Mouse (Mus musculus): ENCODE results near the gene Pigf.
"Not testable (repeated sequence)": the region's sequence is repeated elsewhere in the genome, so short reads cannot be mapped to it uniquely, and the experiment has no call there.

Pigf gene

DNA sequence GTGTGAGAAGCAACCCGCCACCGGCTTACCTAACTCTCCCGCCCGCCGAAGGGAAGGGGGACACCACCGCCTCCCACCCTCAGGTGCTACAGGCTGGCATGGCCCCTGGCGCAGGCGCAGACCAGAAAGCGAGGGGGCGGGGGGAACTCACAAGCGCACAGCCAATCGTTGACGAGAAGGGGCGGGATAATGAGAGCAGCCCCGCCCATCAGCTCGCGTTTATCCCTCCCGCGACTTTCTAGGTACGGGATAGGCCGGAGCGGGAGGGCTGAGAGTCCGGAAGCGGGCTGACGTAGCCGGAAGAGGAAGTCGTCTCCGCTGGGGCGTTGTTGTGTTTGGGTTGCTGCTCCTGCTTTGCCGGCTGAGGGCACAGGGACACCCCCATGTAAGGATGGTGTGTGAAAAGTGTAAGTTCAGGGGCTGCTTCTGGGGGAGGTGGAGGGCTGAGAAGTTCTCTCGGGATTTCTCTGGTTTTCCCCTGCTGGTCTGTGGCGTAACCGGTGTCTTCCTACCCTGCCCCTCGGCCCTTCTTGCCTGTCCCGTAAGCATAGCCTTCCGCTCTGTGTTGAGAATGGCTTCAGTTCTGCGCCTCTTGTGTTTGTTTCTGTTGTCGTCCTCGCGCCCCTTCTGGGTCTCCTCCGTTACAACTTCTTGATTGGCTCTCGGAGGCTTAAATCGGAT is at the start of gene Pigf, which contains the start of gene Cript:
Gene Pigf, minus strand, starts transcription at position 138 of the 681 bp plus-strand sequence.
Gene Cript, plus strand, starts transcription at position 282 of the 681 bp plus-strand sequence.
- DNase-seq (ENCODE audit: low spot score in 2 of 2), result peak; percentile 95 to 98

DNA sequence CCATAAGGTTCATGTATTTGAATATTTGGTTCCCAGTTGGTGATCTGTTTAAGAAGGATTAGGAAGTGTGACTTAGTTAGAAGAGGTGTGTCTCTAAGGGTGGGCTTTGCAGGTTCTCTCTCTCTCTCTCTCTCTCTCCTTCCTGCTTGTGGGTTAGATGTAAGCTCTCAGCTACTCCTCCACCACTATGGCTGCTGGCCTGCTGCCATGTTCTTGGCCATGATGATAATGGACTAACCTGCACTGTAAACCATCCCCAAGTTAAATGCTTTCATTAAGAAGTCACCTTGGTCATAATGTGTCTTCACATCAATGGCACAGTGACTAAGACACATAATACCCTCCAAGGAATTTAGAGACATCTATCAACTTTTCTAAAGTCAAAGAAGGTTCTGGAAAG is 48.3 kb upstream of the Pigf start:
- DNase-seq (ENCODE audit: low spot score in 2 of 2), result no peak

DNA sequence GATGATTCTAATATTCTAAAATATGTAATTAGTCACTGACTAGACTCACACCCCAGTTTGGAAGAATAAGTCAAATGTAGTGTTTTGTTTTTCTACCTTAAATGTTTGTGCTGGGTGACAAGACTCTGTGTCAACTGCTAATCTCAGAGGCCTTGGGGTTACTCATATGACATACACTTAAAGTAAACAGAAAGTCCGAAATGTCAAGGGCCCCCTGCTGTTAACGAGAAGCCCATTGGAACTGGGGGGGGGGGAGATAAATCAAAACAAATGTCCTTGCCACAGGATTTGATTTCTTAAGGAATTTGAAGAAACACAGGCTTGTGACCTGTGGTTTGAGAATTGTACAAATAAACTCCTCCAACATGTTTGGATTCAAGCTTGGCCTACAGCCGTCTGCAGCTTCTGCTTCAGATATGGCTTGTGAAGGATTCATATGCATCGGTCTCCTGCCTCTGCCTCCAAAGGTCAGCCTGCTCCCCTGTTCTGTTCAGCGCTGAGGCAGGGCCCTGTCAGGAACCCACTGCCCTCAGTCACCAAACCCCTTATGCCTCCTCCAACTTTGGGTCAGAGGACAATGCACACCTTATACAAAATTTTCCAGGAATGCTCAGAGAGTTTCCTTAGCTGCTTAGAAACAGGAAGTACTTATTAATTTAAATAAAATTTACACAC is 47.7 kb upstream of the Pigf start:
- no peak for DNase-seq (ENCODE audit: low spot score in 2 of 2)

DNA sequence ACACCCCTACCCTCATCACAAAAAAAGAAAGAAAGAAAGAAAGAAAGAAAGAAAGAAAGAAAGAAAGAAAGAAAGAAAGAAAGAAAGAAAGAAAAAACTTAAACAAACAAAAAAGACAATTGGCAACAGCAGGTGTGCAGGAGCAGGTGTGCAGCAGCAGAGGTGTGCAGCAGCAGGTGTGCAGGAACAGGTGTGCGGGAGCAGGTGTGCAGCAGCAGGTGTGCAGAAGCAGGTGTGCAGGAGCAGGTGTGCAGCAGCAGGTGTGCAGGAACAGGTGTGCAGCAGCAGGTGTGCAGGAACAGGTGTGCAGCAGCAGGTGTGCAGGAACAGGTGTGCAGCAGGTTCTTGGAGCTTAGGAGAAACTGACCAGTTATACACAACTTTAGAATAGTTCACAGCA is 47.0 kb upstream of the Pigf start:
- DNase-seq (ENCODE audit: low spot score in 2 of 2), result not testable (repeated sequence)

DNA sequence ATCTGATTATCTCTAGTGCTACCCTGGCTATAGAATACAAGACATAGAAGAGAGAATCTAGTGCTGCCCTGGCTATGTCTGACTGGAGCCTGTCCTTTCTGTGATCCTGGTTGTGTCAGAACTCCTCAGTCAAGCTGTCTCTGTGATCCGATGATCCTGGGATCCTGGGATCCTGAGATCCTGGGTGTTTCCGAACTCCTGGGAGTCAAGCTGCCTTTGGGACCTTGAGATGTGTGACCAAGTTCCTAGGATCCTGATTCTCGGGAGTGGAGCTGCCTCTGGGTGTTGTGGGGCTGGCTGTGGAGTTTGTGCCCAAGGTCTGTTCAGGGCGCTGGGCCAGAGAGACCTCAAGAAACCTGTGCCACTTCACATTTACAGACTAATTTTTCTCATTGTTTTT is 43.8 kb upstream of the Pigf start:
- DNase-seq (ENCODE audit: low spot score in 2 of 2), result no peak

DNA sequence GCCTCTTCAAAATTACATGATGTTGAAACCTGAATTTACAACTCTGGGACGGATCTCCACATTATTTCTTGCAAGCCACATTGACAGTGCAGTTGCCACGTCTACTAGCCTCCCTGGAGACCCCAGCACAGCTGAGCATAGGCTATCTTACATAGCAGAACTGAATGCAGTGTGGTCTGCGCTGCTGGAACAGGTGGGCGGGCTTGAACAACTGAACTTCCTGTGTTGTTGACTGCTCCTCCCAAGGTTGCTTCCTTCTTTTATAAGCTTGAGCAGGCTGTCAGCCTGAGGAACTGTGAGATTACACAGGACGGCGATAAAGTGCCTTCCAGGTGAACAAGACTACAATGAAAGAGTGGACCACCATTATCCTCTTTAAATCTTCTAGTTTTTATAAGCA is 38.8 kb upstream of the Pigf start:
- no peak for DNase-seq (ENCODE audit: low spot score in 2 of 2)

DNA sequence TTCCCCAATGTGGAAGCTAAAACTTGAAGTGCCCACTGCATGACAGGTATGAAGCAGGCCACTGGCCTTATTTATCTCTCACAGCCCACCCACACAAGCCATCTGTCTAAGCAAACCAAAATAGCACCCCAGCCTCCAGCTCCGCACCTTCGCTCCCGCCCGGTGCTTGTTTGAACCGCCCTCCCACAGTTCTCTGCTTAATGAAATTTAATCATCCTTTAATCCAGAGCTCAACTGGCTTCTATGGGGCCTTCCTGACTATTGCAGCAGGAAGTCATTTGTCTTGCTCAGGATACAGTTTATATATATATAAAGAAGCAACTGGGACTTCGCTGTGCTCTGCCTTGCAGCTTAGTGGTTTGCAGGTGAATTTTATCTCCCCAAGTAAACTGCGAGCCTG is 38.3 kb upstream of the Pigf start:
- DNase-seq (ENCODE audit: low spot score in 2 of 2), result no peak

DNA sequence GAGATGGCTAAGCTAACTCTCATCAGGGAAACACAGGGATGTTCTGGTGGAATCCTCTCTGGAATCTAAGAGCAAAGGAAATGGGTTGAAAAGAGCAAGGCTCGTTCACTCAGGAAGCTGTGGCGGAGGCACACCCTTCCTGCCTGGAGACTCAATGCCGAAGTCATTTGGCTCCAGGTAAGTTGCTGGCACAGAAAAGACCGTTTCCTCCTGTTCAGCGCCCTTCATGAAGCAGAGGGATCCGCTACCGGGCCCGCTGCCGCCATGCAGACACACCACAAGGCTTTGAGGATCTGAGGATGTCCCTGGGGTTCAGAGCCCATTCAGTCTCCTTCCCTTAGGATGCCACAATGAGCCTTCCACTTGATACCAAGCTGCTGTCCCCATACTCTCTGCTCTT is 37.4 kb upstream of the Pigf start:
- DNase-seq (ENCODE audit: low spot score in 2 of 2), result no peak

DNA sequence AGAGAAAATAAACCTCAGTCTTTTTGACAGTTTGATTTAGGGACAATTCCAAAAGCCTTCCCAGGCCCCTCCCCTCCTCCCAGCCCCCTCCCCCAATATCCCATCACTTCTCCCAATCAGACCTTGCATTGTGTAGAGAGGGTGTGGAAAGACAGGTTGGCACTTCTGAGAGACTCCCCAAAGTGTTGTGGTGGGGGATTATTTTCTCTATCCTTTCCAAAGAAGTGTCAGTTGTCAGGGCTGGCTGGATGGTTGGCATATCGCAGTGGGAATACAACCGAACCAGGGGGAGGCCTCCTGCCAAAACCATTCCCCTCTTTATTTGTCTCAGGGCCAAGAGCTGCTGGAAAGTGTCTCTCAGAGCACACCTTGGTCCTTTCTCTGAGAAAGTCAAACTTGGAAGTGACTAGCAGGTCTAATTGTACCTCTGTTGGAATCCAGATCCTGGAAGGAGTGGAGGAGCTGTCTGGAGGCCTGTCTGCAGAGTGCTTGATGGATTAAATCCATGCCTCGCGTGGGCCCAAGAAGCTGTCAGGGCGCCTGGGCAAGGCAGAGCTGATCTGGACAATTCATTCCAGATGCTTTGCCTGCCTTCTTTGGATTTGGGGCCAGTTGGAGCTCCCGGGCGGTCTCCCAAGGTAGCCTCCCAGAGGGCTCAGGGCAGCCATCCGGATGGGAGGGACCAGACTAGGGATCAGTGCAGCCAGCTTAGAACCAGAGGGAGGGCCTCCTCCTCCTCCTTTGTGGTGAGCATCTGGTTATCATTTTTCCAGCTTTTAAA is 32.5 kb upstream of the Pigf start:
- DNase-seq (ENCODE audit: low spot score in 2 of 2), result no peak

DNA sequence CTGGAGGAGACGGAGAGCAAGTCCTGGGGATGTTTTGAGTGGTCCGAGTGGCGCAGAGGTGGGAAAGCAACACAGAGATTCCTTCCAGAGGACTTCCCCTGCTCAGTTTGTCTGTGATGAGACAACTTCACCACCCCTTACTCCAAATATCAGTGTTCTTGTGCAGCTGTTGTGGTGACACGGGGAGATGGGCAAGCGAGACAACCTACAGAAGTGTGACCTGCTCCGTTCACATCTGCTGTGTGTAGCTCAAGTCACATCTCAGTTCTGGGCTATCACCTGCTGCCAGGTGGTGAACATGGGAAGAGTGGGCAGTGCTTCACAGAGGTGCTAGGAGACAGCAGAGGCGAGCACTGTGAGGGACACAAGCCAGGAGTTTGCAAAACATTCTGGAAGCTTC is 31.6 kb upstream of the Pigf start:
- no peak for DNase-seq (ENCODE audit: low spot score in 2 of 2)

DNA sequence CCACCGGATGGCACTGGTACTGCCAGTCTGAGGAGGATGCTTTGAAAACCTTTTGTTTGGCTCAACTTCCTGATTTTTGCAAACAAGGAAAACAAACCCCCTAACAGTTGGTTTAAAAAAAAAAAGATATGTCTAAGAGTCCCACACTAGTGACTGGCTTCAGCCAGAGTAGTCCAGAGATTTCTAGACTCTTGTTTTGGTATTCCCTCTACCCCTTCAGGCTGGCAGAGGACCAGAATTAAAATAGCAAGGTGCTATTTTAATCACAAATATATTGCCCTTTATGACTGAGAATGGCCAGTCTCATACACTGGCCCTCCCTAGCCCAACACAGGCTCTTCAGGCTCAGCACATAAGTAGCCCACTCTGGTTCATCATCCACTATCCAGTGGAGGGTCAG is 30.5 kb upstream of the Pigf start:
- DNase-seq (ENCODE audit: low spot score in 2 of 2), result no peak

DNA sequence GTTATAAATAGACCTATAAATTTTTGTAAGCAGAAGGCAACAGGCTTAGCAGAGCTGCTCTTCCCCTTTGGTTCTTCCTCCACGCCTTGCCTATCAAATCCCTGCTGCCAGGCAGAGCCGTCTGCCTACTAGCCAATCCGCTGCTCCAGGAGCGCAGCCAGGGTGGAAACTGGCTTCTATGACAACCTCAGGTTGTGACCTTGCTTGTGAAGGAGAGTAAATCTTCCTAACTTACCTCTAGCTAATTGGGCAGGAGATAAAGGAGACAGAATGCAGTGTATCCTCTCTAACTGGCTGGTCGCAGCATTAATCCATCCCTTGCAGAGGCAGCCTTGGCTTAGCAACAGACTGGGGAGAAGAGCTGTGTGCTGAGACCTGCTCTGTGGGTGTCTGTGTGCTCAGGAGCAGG is 29.8 kb upstream of the Pigf start:
- peak; percentile 49 to 68 for DNase-seq (ENCODE audit: low spot score in 2 of 2)

DNA sequence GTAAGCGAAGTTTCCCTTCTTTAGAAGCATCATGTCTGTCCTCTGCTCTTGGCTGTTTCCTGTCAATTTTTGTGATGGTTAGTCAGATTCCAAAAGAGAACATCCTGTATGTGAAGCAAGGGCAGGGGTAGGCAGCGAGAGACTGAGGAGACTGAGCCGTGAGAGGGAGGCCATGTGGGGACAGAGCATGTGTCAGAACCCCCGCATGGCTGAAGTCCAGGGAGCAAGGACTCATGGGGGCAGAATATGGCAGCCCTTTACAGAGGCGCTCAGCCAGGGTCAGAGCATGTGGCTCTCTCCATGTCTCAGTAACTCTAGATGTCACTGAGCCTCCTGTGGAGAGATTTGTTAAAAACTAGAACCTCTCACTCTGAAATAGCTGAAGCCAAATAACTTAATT is 28.7 kb upstream of the Pigf start:
- DNase-seq (ENCODE audit: low spot score in 2 of 2), result no peak

DNA sequence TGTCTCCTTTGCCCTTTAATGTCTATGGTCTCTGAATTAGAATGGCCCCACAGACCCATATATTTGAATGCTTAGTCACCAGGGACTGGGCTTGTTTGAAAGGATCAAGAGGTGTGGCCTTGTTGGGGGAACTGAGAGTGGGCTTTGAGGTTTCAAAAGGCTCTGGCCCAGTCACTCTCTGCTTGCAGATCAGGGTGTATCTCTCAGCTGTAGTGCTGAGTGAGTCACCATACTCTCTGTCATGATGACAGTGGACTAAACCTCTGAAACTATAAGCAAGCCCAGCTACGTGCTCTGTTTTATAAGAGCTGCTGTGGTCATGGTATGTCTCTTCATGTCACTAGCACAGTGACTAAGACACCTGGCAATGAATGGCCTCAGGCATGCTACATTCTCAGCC is 27.2 kb upstream of the Pigf start:
- DNase-seq (ENCODE audit: low spot score in 2 of 2), result no peak

DNA sequence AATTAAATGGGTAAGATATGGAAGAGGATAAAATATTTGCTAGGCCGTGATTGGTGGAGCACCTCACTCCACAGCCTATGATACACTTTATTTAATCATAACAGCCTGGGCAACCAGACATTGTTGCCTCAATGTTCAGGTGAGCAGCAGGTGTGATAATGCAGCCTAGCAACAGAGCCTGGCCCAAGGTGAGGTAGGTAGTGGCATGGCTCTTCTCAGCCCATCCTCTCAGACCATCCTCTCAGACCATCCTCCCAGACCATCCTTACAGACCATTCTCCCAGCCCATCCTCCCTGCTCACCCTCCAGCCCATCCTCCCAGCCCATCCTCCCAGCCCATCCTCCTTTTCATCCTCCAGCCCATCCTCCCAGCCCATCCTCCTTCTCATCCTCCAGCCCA is 26.4 kb upstream of the Pigf start:
- no peak for DNase-seq (ENCODE audit: low spot score in 2 of 2)

DNA sequence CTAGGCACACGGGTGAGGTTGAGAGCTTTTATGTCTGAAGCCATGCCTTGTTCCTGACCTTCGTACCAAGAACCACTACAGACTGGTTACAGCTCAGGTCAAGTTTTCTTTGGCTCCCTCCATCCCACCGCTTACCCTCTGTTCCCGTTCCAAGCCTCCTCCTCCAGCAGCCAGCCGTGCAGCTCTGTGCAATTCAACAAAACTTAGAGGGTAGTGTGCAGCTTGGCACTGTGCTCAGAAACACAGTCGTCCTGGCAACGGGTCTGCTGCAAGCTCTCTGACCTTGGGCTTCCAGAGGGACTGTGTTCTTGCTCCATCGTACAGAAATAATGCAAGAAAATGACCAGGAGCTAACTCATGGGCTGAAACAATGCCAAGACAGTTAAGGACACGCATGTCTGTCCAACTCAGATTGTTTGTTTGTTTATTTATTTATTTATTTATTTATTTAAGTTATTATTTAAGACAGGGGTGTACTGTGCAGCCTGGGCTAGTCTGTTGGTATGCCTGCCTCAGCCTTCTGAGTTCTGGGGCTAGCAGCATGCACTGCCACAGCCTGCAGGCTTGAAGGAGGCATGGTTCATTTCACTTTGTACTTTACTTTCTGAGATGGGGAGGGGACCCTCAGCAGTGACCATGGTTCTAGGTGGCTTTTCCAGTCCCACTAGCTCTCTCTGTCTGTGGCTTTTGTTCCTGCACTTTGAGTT is 25.4 kb upstream of the Pigf start:
- DNase-seq (ENCODE audit: low spot score in 2 of 2), result peak in 1 of 2 experiments; percentile 63

DNA sequence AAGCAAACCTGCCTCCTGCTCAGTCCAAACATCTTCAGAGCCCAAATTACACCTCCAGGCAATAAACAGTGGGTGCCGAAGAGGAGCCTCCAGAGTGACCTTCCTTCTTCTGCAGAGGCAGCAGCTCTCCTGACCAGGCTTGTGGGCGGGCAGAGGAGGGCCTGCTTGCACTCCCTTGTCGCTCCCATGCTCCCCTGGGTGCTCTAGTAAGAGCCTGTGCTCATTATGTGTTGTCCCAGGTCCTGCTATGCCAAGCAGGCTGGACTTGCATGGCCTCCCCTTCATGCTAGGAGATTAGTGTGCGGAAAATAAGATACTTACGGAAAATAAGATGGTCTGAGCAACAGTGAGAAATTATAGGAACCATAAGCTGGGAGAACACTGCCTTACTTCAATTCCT is 24.5 kb upstream of the Pigf start:
- no peak for DNase-seq (ENCODE audit: low spot score in 2 of 2)

DNA sequence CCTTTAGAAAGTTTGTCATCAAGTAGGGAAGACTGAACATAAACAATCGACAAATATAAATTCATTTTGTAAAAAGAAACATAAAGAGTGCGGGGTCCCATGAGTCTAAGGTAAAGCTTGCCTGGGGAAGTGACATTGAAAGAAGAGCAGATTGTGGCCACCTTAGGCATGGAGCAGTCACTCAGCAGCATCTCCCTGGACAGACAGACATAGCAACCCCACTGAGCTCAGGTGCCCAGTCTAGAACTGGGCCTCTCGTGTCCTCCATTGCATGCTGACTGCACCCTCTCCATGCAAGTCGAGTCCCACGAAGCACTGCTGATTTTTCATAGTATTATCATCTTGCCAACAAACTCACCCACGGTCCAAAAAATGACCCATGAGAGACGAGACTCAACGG is 19.6 kb upstream of the Pigf start:
- DNase-seq (ENCODE audit: low spot score in 2 of 2), result no peak

DNA sequence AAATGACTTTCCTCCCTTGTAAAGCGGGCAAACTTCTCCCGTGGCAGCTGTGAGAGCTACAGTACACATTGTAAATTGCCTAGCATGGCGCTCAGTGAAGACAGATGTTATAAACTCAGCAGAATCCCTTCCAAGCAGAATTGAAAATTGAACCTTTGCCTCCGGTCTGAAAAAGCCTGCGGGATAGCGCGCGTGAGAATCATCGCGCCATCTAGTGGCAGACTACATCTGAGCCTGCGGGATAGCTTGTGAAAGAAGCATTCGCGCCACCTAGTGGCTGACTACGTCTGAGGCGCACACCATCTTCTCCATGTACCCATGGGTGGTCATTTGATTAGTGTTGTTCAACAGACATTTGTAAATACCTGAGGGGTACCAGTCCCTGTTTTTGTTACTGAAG is 19.2 kb upstream of the Pigf start:
- DNase-seq (ENCODE audit: low spot score in 2 of 2), result peak; percentile 88 to 95

DNA sequence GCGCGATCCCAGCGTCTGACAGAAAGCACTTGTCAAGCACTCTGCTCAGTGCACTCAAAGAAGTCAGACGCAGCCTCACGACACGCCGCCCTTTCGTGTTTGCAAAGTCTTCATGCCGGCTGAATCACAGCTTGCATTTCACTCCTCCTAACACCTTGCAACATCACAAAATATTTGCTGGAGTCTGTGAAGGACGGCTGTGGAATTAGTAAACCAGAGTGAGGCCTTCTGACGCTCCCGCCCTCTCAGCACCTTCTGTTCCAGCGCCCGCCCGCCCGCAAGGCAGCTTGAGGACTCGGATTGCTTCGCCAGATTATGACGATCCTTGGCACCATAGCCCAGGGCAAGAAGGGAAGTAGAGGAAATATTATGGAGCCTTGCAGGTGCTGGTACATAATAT is 16.5 kb upstream of the Pigf start:
- DNase-seq (ENCODE audit: low spot score in 2 of 2), result peak; percentile 71 to 76

DNA sequence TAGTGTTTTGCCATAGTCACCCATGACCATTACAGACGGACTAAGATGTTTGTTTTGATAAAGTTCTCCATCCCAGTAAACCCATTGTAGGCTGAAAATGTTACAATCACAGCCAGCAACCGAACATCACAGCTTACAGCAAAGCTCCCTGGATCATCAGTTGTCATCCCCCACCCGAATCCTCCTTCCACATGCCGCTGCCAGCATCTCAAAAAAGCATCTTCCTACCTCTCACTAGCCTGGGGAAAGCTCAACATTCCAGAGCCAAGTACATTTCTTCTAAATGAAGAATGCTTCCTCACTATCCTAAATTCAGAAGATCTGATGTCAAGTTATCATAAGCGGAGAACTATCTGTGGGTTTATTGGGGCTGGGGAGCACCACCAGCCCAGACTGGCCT is 13.3 kb upstream of the Pigf start:
- DNase-seq (ENCODE audit: low spot score in 2 of 2), result peak; percentile 26 to 53
